Mouse (Mus musculus): ENCODE data around the gene Fem1b.

The Fem1b gene

DNA sequence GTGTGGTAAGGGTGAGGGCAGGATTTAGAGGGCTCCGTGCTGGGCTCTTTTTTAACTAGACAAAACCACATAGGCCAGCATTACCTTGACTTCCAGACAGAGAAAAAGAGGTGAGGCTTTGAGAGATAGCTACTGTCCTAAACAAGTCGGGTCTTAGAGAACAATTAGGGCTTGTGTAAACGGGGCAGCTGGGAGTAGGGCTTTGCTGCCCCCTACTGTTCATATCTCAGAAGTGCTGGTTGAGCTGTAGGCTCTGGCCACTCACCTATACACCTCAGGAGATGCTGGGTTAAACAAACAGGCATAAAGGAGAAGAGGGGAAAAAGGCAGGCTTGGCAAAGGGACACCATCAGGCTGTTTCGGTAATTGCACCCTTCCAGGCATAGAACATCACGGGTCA is 34.3 kb downstream of the Fem1b start:
- peak; percentile 80 to 84 for DNase-seq

DNA sequence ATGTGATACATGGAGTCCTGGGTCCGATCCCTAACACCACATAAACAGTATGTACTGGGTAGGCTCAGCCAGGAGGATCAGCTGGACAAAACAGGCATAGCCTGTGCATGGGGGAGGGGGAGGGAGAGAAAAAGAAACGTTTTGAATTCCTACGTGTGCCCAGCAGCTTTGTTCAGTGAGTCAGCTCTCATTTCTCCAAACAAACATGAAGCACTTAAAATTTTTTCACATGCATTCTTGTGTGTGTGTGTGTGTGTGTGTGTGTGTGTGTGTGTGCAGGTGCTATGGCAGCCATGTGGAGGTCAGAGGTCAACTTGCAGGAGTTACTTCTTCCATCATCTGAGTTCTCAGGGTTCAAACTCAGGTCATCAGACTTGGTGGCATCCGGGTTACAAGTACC is 36.3 kb downstream of the Fem1b start:
- DNase-seq: no peak

DNA sequence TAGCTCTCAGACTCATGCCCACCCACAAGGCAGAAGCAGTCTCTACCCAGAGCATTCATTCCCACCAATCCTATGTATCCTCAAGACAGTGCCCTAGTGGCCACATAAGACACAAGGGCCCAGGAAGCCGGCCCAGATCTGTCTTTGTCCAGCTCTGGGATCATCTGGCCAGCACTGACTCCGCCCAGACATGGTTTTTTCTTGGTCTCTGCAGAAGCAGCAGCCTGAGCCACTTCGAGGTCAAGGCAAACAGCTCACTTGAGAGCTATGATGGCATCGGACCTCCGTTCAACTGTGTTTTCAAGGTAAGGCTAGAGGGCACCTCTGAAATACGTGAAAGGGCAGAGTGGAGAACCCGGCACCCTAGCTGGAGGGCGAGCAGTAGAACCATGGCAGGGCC is 39.0 kb downstream of the Fem1b start:
- no peak for DNase-seq

DNA sequence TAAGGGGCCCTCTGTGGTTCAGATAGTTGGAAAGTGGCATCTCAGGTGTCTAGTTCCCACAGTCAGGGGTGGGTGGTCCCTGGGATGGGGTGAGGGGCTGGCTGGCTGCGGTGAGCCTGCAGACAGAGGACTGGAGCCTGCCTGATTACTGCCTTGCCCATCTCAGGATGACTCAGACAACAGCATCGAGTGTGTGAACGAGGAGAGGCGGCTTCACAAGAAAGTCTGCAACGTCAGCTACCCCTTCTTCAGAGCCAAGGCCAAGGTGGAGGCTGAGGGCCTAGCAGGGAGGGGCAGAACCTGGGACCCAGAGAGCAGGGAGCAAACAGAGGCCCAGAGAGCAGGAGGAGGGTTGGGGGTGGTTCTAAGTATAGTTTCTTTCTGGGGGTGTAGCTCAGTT is 43.4 kb downstream of the Fem1b start:
- DNase-seq: no peak

DNA sequence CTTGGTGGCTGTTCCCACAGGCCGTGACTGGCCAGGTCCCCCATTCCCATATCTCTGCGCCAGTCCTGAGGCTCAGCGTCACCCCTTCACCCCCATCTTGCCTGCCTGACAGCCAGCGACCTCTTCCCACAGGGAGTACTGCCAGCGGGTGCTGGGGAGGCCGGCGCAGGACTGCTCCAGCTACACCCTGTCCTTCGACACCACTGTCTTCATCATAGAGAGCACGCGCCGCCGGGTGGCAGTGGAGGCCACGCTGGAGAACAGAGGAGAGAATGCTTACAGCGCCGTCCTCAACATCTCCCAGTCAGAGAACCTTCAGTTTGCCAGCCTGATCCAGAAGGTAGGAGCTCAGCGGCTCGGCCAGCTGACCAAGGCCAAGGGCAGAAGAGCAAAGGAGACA is 44.3 kb downstream of the Fem1b start:
- no peak for DNase-seq

DNA sequence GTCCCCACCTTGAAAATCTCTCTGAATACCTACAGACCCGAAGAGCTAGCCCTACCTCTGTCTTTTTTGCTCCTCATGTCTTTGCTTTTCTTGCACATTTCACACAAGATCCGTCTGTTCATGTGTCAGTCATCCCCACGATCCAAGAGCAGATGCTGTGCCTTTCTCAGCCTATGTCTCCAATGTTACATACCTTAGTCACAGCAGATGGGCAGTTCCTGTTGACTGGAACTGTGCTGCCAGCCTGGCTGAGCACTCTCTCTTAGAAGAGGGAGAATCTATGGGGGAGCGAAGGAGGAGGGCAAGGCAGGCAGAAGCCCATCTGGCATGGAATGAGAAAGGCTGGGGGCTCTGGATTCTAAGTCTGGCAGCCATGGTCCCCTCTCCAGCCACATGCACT is 46.4 kb downstream of the Fem1b start:
- DNase-seq: no peak

DNA sequence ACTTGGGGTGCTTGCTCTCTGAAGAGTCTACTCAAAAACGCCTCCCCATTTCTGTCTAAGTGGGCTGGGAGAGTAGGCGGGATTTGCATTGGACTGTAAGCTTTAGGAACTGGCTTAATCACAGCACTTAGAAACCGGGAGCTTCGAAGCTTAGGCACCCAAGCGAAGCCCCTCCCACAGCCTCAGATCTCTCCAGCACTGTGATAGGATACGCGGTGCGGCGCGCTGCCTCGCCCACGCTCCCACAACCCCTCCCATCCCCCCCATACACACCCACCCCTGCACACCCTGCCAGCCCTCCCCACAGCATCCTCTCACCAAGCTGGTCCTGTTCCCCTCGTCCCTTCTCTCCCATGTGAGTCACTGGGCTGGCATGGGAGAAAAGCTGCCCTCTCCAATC is 48.3 kb downstream of the Fem1b start:
- DNase-seq: no peak

DNA sequence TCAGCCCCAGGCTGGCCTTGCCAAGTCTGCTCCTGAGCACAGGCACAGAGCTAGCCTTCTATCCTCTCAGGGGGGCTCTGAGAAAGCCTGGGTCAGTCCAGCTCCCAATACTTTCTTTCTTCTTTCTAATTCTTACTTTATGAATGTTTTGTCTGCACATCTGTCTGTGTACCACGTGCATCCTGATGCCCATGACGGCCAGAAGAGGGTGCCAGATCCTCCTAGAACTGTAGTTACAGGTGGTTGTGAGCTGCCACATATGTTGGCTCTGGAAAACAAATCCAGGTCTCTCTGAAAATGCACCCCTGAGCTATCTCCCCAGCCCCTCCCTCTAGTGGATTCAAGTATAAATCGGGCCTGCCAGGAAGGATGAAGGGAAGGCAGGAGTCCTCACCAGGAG is 52.1 kb downstream of the Fem1b start:
- no peak for DNase-seq

DNA sequence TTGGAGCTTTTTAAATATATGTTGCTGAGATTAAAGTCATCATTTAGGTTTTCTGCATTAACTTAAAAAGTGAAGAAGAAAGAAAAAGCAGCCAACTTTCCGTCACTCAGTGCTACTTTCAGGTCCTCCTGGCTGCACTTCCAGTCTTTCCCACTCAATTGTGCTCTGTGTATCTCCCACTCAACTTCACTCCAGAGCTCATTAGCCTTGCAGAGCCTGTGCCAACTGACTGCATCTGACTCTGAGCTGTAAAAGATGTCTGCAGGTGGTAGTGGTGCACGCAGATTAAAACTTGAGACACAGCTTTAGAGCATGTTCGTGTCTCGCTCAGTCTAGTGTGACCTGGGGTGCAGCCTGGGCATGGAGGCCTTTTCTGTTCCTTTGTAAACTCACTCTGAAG is 53.4 kb downstream of the Fem1b start:
- no peak for DNase-seq

DNA sequence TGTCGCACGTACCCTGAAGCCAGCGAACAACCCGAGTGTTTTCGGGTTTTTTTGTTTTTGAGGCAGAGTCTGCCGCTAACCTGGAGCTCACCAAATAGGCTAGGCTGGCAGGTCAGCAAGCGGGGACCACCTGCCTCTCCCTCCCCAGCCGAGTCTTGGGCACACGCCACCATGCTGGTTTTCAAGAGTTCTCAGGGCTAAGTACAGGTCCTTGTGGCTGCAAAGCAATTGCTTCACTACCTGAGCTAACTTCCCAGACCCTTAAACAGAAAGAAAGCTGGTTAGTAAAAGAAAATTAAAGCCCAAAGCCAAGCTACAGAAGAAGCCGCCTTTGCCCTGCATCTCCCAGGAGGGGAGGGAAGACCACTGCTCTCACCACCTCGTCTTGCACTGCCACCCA is 61.4 kb downstream of the Fem1b start:
- no peak for DNase-seq

DNA sequence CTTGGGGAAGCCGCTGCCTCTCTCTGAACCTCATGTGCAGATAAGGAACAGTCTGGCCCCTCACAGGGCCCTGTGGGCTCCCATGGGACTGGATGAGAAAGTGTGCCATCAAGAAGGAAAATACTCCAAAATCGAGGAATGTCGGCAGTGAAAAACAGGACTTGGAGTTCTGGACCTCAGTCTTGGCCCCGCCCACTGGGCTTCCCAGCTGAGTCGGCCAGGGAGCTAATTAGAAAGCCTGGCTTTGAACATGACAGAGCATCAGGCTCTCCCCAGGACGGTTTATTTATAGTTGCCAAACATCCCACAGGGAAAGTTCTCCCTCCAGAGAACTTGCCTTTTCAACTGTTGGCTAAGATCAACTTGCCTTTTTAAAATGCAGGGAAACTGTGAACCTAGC is 62.1 kb downstream of the Fem1b start:
- no peak for DNase-seq

DNA sequence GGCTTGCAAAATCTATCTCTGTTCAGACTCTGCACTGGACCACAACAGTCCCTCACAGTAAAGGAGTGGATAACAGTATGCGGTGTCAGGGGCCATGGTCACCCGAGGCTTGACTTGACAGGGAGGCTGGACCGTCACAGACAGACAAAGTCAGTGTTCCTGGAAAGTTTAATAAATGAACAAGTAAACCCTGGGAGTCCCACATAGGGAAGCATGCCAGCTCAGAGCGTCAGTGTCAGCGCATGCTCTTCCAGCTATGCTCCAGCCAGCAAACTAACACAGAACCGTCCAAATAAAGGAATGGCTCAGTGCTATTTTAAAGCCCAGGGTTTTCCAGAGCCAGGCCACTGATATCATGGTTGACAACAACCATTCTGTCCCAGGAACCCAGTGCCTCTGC is 65.1 kb downstream of the Fem1b start:
- DNase-seq: no peak

DNA sequence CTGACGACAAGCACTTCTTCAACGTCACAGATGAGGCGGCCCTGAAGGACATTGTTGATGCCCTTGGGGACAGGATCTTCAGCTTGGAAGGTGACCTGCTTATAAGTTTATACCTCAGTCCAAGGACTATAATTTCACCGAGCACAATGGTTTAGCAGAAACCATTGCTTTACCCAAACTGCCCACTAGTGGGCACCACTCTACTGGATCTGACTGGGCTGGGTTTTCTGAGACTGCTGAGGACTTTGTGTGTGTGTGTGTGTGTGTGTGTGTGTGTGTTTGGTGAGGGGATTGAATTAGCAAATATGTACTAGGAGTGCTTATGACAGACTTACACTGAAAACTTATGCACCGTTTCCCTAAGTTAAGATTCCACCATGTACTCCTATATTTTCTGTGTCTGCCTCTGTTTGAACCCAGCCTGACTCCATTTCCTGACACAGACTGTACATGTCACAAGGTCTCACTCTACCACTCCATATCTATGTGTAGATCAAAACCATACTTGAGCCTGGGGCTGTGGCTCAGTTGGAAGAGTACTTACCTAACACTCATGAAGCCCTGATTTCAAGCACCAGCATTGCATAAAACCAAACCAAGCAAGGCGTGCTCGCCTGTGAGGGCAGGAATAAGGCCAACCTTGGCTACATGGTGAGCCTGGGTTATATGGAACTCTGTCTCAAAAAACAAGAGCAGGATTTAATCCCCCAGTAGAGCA is 67.0 kb downstream of the Fem1b start:
- peak; percentile 77 to 88 for DNase-seq

Measured in cerebellum, postnatal 14 days (tissue).